Mouse (Mus musculus) brain, embryonic 18.5 days (tissue): Measurements from ENCODE around the gene Ppm1m.
A peak's percentile ranks its signal among the peaks of the same experiment; 100 is the strongest.
"Not testable (repeated sequence)": the region's sequence is repeated elsewhere in the genome, so short reads cannot be mapped to it uniquely, and the experiment has no call there.

Experiments used
- DNase-seq: peaks from one replicate; pipeline ENCODE4 v3.0.0-alpha.2; 2012; ENCODE audit warnings: low read depth, low spot score

The Ppm1m gene

DNA sequence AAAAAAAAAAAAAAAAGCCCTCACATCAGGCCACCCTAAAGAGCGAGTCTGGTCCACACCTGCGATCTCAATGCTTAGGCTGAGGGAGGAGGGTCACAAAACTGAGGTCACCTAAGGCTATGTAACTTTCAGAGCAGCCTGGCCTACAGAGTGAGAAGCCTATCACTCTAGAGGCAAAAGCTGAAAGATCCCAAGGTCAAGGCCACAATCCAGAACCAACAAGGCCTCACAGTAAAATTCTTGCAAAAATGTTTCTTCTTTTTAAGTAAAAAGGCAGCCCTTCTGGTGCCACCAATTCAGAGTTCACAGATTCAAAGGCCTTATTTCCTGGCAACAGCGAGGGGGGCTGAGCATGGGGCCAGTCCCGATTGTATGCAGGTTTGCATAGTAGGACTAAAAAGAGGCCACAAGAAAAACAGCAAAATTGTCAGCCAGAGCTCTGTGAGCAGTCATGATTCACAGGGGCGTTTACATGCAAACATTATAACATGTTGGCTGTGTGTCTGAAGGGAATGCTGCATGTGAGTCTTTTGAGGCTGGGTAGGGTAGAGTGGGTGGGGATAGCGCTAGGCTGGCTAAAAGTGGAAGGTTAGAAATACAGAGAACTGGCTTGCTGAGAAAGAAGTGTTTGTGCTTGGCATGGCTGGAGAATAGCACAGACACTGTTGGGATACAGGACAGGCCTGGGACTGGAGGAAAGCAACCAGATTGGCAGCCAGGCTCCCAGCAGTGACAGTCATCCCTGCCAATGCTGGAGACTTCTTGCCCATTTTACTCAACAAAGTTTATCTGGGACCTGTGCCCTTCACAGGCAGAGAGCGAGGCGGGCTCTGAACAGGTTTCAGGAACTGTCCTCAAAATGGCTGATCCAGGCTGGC is 5.4 kb downstream of the Ppm1m start:
- no peak for DNase-seq

- DNase-seq = no peak
Observed at GRCm38 (mm10) chr9:106192998-106193397, 6.5 kb downstream of the Ppm1m start.

DNA sequence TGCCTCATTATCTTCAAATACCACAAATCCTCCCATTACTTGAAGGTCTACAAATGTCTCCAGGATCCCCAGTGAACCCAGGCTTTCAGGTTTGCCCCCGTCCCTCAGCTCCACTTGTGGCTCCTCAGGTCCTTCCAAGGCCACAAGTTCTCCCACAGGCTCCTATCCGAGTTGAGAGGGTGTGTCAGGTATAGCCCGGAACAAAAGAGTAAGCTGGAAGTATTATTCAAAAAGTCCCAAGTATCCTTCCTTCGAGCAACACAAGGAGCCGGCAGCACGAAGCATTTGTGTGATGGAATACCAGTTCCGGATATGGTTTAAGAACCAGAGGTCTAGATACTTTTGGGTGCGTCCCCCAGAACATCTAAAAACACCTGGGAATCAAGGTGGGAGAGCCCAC is 7.5 kb downstream of the Ppm1m start:
- DNase-seq = no peak

DNA sequence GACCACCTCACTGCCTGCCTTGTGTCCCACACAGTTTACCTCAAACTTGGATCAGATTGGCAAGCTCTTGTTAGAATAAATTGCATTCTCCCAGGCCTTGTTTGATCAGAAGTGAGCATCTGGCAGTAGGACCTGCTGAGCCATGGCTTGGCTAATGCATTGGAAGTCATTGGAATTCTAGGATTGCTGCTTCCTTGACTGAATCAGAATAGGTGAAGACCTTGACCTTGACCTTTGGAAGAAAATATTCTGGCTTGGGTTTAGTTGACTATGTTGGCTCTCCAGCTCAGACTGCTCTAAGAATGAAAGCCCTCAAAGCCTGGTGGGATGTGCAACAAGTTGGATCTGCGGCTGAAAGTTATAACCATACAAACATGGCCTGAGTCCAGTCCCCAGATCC is 8.2 kb downstream of the Ppm1m start:
- no peak for DNase-seq

DNA sequence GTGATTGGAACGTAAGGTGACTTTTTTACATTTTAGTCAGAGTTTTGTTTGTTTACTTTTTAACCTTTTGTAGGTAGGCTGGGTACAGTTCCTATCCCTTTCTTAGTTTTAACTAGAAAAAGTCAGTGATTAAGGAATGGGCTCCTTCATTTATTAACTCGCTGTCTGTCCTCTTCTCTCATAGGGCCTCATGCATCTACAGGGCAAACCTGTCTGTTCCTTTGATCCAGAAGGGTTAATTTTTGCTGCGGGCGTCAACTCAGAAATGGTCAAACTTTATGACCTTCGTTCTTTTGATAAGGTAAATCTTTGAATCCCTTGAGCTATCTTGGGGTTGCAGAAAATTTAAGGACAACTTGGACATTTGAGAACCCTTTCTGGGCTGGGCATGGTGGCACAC is 15.6 kb downstream of the Ppm1m start:
- DNase-seq = no peak

GRCm38 (mm10) chr9:106182146-106182545 is 17.4 kb downstream of the Ppm1m start:
- no peak for DNase-seq

DNA sequence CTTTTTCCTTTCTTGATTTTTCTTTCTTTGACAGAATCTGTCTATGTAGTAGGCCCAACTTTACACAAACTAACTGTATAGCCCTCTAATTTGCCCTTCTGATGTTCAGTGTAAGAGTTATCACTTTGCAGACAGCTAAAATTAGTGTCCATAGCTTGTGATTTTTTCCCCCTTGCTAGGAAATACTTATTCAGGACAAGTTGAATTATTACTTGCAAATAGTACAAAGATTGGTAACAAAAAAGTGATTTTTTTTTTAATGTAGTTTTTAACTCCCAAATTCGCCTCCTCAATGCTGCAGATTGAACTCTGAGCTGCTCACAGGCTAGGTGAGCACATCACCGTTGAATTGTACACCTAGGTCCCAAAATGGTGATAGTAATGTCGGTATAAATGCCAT is 19.6 kb downstream of the Ppm1m start:
- DNase-seq = no peak

GRCm38 (mm10) chr9:106179454-106179853 is 20.1 kb downstream of the Ppm1m start:
- DNase-seq = no peak

DNA sequence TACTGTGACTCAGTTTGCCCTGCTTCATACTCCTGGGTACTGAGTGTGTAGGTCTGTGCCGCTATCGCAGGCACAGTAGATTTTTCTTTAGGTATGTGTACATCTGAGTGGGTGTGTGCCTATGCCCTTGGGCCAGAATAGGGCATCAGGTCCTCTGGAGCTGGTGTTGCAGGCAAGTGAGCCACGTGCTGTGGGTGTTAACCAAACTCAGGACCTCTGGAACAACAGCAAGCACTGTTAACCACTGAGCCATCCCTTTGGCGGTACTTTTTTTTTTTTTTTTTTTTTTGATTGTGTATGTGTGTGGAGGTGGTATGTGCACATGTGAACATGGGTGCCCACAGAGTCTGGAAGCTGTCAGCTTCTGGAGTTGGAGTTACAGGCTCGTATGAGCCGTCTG is 21.7 kb downstream of the Ppm1m start:
- no peak for DNase-seq

- no peak for DNase-seq
Observed at GRCm38 (mm10) chr9:106176769-106177168, 22.8 kb downstream of the Ppm1m start.

GRCm38 (mm10) chr9:106175552-106176200 is 23.9 kb downstream of the Ppm1m start:
- no peak for DNase-seq

GRCm38 (mm10) chr9:106173363-106173762 is 26.2 kb downstream of the Ppm1m start:
- DNase-seq = no peak

DNA sequence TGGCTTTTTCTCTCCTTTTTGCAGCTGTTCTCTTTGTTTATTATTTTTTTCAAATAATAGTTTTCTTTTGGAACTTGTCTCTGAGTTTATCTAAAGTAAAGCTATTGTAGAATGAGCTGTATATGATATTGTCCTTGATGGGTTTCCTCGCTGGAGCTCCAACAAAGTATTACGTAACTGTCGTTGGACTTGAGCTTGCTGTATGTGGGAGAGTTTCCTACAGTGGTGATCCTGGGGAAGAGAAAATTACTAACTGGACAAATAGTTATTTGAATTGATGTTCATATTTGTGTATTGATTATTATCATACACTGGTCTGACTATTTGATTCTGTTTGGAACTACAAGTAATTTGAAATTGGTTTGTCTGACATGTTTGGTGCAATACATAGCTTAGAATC is 27.0 kb downstream of the Ppm1m start:
- no peak for DNase-seq

DNA sequence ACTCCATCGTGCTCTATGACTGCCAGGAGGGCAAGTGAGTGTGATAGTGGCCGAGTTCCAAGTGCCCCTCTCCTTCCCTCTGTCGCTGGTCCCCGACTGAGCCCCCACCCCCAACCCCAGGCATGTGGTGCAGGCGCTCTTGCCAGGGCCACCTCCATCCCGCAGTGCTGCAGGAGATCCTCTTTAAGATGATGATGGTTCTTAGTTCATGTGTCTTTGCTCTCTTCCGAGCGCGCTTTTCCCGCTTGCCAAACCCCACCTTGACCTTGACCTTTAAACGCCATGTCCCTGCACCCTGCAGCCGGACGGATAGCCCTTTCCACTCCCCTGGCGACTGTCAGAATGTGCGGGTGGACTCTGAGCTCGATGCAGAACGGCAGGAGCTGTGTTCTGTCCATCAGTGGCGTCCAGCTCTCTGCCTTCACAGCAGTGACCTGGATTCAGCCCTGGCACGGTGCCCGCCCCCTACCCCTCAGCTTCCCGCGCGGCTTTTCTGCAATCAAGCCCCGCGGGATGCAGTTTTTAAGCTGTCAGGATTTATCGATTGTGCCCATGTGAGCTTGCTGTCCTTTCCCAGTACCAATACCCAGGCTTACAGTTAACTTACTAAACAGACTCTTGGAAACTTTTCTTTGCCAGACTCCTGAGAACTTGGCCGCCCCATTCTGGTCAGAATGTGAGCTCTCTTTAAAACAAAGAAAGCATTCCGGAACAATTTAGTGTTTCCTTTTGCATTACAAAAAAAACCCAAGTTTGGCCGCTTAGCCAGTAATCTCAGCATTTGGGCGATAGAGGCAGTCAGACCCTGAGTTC is 28.0 kb downstream of the Ppm1m start:
- DNase-seq = no peak

- peak; percentile 86 for DNase-seq
Observed at GRCm38 (mm10) chr9:106170556-106171345, 28.8 kb downstream of the Ppm1m start, which contains the start of gene Wdr82. Gene Wdr82 (plus strand): TSS chr9:106170928.

DNA sequence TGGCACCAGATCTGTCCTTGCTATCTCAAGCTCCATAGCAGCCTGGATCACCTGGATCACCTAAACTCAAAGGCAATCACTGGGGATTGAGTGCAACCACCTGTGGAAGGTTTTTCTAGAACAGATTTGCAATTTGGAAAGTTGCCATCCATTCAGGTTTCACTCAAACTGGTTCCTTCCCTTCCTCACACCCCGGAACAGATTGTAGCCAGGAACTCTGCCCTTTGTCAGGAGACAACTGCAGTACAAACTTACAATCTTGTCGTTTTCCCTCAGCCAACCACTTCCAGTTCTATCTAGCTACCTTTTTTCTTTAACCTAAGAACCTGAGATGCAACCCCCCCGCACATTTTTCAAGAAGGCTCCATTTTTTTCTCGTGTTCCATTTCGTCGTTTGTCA is 29.6 kb downstream of the Ppm1m start:
- DNase-seq = no peak

GRCm38 (mm10) chr9:106169006-106169405 is 30.5 kb downstream of the Ppm1m start:
- not testable (repeated sequence) for DNase-seq

DNA sequence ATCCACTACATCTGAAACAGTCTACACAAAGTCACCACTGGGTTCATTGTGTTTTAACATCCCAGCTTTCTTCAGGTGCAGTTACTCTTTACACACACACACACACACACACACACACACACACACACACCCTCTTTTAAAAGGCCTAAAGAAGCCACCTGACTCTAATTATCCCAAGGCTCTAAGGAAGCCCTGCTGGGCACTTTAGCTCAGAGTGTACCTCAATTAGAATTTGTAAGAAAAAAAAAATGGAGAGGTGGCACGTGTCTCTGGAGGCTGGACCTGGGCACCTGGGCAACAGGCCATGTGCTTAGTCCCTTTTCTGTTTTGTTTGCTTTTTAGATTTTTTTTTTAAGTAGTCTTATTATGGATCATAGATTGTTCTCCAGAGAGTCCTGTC is 31.8 kb downstream of the Ppm1m start:
- DNase-seq = no peak

GRCm38 (mm10) chr9:106167241-106167640 is 32.3 kb downstream of the Ppm1m start:
- DNase-seq = no peak

DNA sequence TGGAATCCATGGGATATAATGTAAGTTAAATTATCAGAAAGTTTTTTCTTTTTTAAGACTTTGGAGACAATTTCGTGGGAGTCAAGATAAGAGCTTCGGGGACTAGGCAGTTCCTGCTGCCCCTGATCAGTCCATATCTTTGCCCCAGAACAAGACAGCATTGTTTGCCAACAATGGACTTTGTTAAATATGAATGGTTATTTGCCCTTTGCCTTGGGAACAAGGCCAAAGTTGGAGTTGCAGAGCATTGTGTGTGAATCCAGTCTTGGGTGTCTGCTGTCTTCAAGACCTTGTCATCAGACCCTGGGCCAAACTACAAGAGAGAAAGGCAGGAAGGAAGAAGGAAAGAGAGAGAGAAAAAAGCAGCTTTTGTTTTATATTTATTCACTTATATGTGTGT is 32.8 kb downstream of the Ppm1m start:
- DNase-seq = no peak

- DNase-seq = no peak
Observed at GRCm38 (mm10) chr9:106160426-106160825, 39.1 kb downstream of the Ppm1m start.
